Mouse (Mus musculus) cortical plate, adult 2 months (tissue): ENCODE results near the gene Phf3.

Source experiments
- CTCF ChIP-seq: fragments of 200-500 bp; IDR thresholded peaks from 2 replicates; pipeline ENCODE4 v1.5.1; 2011; ENCODE audit warnings: mild to moderate bottlenecking, control low read depth, low read length; ENCODE audit not compliant: insufficient read depth; ENCODE audit errors: extremely low read depth
- POLR2A ChIP-seq: fragments of 200-500 bp; IDR thresholded peaks from 2 replicates; pipeline ENCODE4 v1.6.1; 2011; ENCODE audit warnings: mild to moderate bottlenecking, low read length, control low read depth; ENCODE audit not compliant: insufficient read depth; ENCODE audit errors: extremely low read depth

GRCm38 (mm10) chr1:30790220-30790619 lies 83.5 kb downstream of the Phf3 start:
- TF ChIP-seq POLR2A (no peak), CTCF (no peak)
